Comparison of ENCODE assay signal across 8 mouse cellular contexts in genomic region chr19:28628416-28628815, GRCm38 (mm10). TPM values are rescaled to one million over a fixed set of nuclear protein-coding genes. Genes with fewer than 3 reads are reported as not detected.
DNase-seq lines count a peak whose midpoint lies in the region; ATAC-seq and TF ChIP-seq lines count a peak whose summit lies in the region.

No protein-coding gene starts in this region.

- no peaks in the 10 kb centered on the region for H3K27me3 ChIP-seq in liver, embryonic 14.5 days (ENCODE audit: control insufficient read depth, insufficient read depth, low read length)

- no peaks in the 10 kb centered on the region for H3K9me3 ChIP-seq in liver, embryonic 14.5 days (ENCODE audit: control insufficient read depth, low read length)

- no peak overlapping the region for H3K9ac ChIP-seq in liver, embryonic 14.5 days (replicated peaks)

- no peak for ATAC-seq in liver, embryonic 14.5 days (ENCODE audit: insufficient read depth)
- ATAC-seq in inflammation-experienced regulatory T-cells, adult 6 months, result no peak

- WGBS in liver, embryonic 14.5 days (ENCODE audit: insufficient replicate concordance), result 56% methylated on average over 8 of the region's 8 CpGs

- H3K27ac ChIP-seq in liver, embryonic 14.5 days, result no peak overlapping the region
- no peak overlapping the region for H3K27ac ChIP-seq in left cerebral cortex, adult 2 months

- DNase-seq in cerebellum, adult 9-10 months, result peak; percentile 4
- no peak for DNase-seq in cerebellum, adult 8-10 months
- DNase-seq in liver, embryonic 14.5 days (ENCODE audit: low read depth in 3 of 3, low spot score in 3 of 3), result no peak
- DNase-seq in liver, result no peak
- DNase-seq in forelimb bud, embryonic 11.5 days (ENCODE audit: low read depth, low spot score), result peak; percentile 7
- peak; percentile 16 to 19 for DNase-seq in left cerebral cortex, adult 2 months (ENCODE audit: extremely low spot score in 1 of 2, low spot score in 2 of 2)
- no peak for DNase-seq in c-Kit-positive CD71-positive TER-119-positive erythroid progenitor cells, embryonic 14.5 days (ENCODE audit: low spot score)

- H3K4me1 ChIP-seq in liver, embryonic 14.5 days (replicated peaks; ENCODE audit: control insufficient read depth in 2 of 2, insufficient read depth in 2 of 2, low read length in 1 of 2), result no peaks in the 10 kb centered on the region

- H3K36me3 ChIP-seq in liver, embryonic 14.5 days (replicated peaks; ENCODE audit: control insufficient read depth, insufficient read depth, low read depth), result no peaks in the 10 kb centered on the region

- intact Hi-C loops in left cerebral cortex, adult 2 months (cut with DNase I), result loop anchor here (5.0 to 10.0 kb wide), 4 partner anchors 246 to 1181 kb away; partner anchors contain the start of gene Rfx3

- TF ChIP-seq EP300 in liver, embryonic 14.5 days (IDR thresholded peaks at IDR 0.05; ENCODE audit: low read depth), result no peak

- H3K4me2 ChIP-seq in liver, embryonic 14.5 days (ENCODE audit: low read depth), result no peak overlapping the region

- TF ChIP-seq CTCF in liver, embryonic 14.5 days (IDR thresholded peaks at IDR 0.05; ENCODE audit: low read depth), result 0 out of 2 replicates have a peak, but pooled peaks have one; percentile 19
- peak; percentile 76 for TF ChIP-seq CTCF in left cerebral cortex, adult 2 months (IDR thresholded peaks at IDR 0.05)

- no peak overlapping the region for H3K4me3 ChIP-seq in liver, embryonic 14.5 days (ENCODE audit: insufficient read depth in 1 of 2, low read depth in 2 of 2, low read length in 2 of 2)
- H3K4me3 ChIP-seq in left cerebral cortex, adult 2 months, result peak overlapping the region; percentile 18; the same call in 1 of the 2 replicates

RNA-seq across cellular contexts. Expression of gene Glis3, which starts 51.5 kb away (rescaled TPM):
- polyA plus RNA-seq in liver, embryonic 14.5 days (2012; rRNA removed), result 0.08 and 0.12 TPM in 2 replicates
- 0.14 and 0.20 TPM in 2 replicates for polyA plus RNA-seq in liver, embryonic 14.5 days (2014; fragmentation: Nextera tagmentation; extraction: Ambion mirVana)
- total RNA-seq in left cerebral cortex, adult 2 months (2021), result 1 to 10 TPM; 6.5 to 6.7 TPM
- under 1 TPM in 1 of 3 experiments, not detected in 2; 0.05 TPM for polyA plus RNA-seq in inflammation-experienced regulatory T-cells, adult 6 months (2017; shearing (Covaris generic))

Comparison
In these comparisons a context has a peak if more than half of its experiments do, and no peak if none do; other contexts are left out.
1. DNase-seq: peak in cerebellum, adult 9-10 months (single experiment), forelimb bud, embryonic 11.5 days (single experiment) and left cerebral cortex, adult 2 months (2 of 2); none in cerebellum, adult 8-10 months (single experiment), liver, embryonic 14.5 days (0 of 3), liver (single experiment) and c-Kit-positive CD71-positive TER-119-positive erythroid progenitor cells, embryonic 14.5 days (single experiment).